Mouse (Mus musculus): ENCODE data around the gene Mef2a.
A peak's percentile ranks its signal among the peaks of the same experiment; 100 is the strongest.

The Mef2a gene

GRCm38 (mm10) chr7:67372729-67373583 lies at the start of gene Mef2a:
Mef2a (minus strand) TSS chr7:67372858.
- peak; percentile 82 for DNase-seq (ENCODE audit: low read depth)

GRCm38 (mm10) chr7:67421476-67422186 lies 49.0 kb upstream of the Mef2a start:
- DNase-seq (ENCODE audit: low read depth): no peak

GRCm38 (mm10) chr7:67421088-67421475 lies 48.4 kb upstream of the Mef2a start:
- no peak for DNase-seq (ENCODE audit: low read depth)

GRCm38 (mm10) chr7:67419591-67420314 lies 47.1 kb upstream of the Mef2a start:
- DNase-seq (ENCODE audit: low read depth): no peak

- DNase-seq (ENCODE audit: low read depth): no peak
These were observed 45.5 kb upstream of the Mef2a start for GRCm38 (mm10) chr7:67418122-67418521.

GRCm38 (mm10) chr7:67414766-67415165 lies 42.1 kb upstream of the Mef2a start:
- no peak for DNase-seq (ENCODE audit: low read depth)

GRCm38 (mm10) chr7:67412686-67413085 lies 40.0 kb upstream of the Mef2a start:
- DNase-seq (ENCODE audit: low read depth): no peak

GRCm38 (mm10) chr7:67407019-67407418 lies 34.4 kb upstream of the Mef2a start:
- no peak for DNase-seq (ENCODE audit: low read depth)

- DNase-seq (ENCODE audit: low read depth): no peak
These were observed 31.5 kb upstream of the Mef2a start for GRCm38 (mm10) chr7:67404176-67404575.

- DNase-seq (ENCODE audit: low read depth): no peak
These were observed 29.7 kb upstream of the Mef2a start for GRCm38 (mm10) chr7:67402353-67402752.

GRCm38 (mm10) chr7:67401379-67401778 lies 28.7 kb upstream of the Mef2a start:
- no peak for DNase-seq (ENCODE audit: low read depth)

- DNase-seq (ENCODE audit: low read depth): no peak
These were observed 18.1 kb upstream of the Mef2a start for GRCm38 (mm10) chr7:67390760-67391159.

- no peak for DNase-seq (ENCODE audit: low read depth)
These were observed 17.4 kb upstream of the Mef2a start for GRCm38 (mm10) chr7:67390095-67390494.

- DNase-seq (ENCODE audit: low read depth): no peak
These were observed 12.5 kb upstream of the Mef2a start for GRCm38 (mm10) chr7:67384942-67385872.

GRCm38 (mm10) chr7:67380174-67381129 lies 7.8 kb upstream of the Mef2a start:
- DNase-seq (ENCODE audit: low read depth): no peak

- no peak for DNase-seq (ENCODE audit: low read depth)
These were observed 4.1 kb upstream of the Mef2a start for GRCm38 (mm10) chr7:67376796-67377195.

- peak; percentile 50 for DNase-seq (ENCODE audit: low read depth)
These were observed 1.3 kb upstream of the Mef2a start for GRCm38 (mm10) chr7:67373975-67374374.

- no peak for DNase-seq (ENCODE audit: low read depth)
These were observed 914 bp upstream of the Mef2a start for GRCm38 (mm10) chr7:67373584-67373960.

GRCm38 (mm10) chr7:67371891-67372672 lies 576 bp downstream of the Mef2a start:
- no peak for DNase-seq (ENCODE audit: low read depth)
